Mouse (Mus musculus) small intestine, adult 10 weeks (tissue): ENCODE results near the gene Krtap31-2. TPM values are rescaled to one million over a fixed set of nuclear protein-coding genes. Genes with fewer than 3 reads are reported as not detected.

Source experiments
- polyA plus RNA-seq: library from polyadenylated mRNA; stranded (reverse); fragments of 350-450 nt; fragmentation: Illumina TruSeq; extraction: RNeasy Lipid Tissue Mini Kit (QIAGEN cat#74804); gene quantifications from one replicate; pipeline ENCODE4 v1.2.3, GENCODE M21; 2014; ENCODE audit warnings: low replicate concordance

Gene Krtap31-2
- not detected for polyA plus RNA-seq

GRCm38 (mm10) chr11:99935991-99936390 is at the start of gene Krtap31-2:
TSS of gene Krtap31-2 (plus strand) at chr11:99936291.

DNA sequence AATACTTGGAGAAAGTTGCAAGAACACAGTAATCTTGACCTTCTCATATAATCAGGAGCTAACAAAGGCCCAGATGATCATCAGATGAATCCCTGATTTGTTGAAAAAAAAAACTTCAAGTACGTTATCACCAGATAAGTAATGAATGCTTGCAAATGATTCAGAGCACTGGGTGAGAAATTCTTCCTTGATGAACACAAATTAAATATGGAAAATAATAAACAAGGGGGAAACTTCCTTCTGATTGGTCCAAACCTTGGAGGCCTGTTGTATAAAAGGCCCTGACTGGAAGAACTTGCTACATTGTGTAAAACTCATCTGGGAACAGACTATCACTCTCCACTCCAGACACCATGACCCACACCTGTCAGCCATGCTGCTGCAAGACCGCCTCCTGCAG is 28.5 kb upstream of the Krtap31-2 start, which contains the start of gene Krtap31-1:
Gene Krtap31-1, plus strand, starts transcription at position 301 of the 400 bp plus-strand sequence.

DNA sequence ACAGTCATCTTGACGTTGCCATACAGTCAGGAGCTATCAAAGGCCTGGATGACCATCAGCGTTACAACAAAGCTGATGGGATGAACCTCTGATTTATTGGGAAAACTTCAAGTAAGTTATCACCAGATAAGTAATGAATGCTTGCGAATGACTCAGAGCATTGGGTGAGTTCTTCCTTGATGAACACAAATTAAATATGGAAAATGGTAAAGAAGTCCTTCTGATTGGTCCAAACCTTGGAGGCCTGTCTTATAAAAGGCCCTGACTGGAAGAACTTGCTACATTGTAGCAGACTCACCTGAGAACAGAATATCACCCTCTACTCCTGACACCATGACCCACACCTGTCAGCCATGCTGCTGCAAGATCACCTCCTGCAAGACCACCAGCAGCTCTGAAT is 21.6 kb upstream of the Krtap31-2 start, which contains the start of gene Gm11565:
Gene Gm11565, plus strand, starts transcription at position 301 of the 400 bp plus-strand sequence.

GRCm38 (mm10) chr11:99948175-99948574 is 12.1 kb downstream of the Krtap31-2 start, which contains the start of gene Krtap9-5:
TSS of gene Krtap9-5 (plus strand) at chr11:99948475.

DNA sequence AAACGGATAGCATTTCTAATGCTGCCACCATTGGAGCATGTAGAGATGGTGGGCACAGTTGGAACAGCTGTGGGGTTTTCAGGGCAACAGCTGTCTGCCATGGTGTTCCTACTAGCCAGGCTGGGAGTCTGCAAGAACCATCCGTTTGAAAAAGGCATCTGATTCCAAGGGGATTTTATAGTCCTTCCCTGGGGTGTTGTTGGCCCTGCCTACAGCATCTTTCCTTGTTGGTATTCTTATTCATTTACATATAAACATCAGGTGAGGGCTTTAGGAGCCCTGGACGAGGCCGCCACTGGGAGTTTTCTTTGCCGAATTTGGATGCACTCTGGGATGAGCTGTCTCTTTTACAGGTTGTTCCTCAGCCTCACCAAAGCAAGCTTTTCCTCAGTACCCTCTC is 42.9 kb downstream of the Krtap31-2 start, which contains the start of gene Krtap29-1:
Gene Krtap29-1, minus strand, starts transcription at position 101 of the 400 bp plus-strand sequence.

DNA sequence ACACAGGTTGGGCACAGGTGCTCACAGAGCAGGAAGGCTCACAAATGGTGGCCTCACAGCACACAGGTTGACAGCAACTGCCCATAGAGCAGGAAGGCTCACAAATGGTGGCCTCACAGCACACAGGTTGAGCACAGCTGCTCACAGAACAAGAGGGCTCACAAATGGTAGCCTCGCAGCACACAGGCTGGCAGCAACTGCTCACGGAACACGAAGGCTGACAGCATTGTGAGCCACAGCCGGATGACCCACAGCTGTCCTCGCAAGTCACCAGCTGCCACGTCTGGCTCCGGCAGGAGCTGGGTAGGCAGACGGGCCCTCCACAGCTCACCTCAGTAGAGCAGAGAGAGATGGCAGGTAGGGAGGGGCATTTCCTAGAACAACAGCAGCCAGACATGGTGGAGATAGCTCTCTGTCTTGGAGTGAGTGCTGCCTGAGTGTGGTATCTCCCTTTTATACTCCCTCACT is 50.1 kb downstream of the Krtap31-2 start, which contains the start of gene Krtap16-1:
Gene Krtap16-1, minus strand, starts transcription at position 418 of the 468 bp plus-strand sequence.

Other genes with a start within 250 kb of the Krtap31-2 start
- gene Gm14190, start 245.6 kb upstream of the Krtap31-2 start, polyA plus RNA-seq = not detected
- gene Gm14180, start 202.0 kb upstream of the Krtap31-2 start, polyA plus RNA-seq = not detected
- not detected for gene Gm11595, start 163.4 kb upstream of the Krtap31-2 start, polyA plus RNA-seq
- gene Krtap4-8, start 155.6 kb upstream of the Krtap31-2 start, polyA plus RNA-seq = not detected
- not detected for gene Krtap4-9, start 151.1 kb upstream of the Krtap31-2 start, polyA plus RNA-seq
- not detected for gene Gm11596, start 142.8 kb upstream of the Krtap31-2 start, polyA plus RNA-seq
- gene Gm11569, start 137.4 kb upstream of the Krtap31-2 start, polyA plus RNA-seq = not detected
- not detected for gene Gm11554, start 131.8 kb upstream of the Krtap31-2 start, polyA plus RNA-seq
- not detected for gene Krtap4-13, start 126.4 kb upstream of the Krtap31-2 start, polyA plus RNA-seq
- gene Gm11564, start 120.6 kb upstream of the Krtap31-2 start, polyA plus RNA-seq = not detected
- not detected for gene 2300003K06Rik, start 98.2 kb upstream of the Krtap31-2 start, polyA plus RNA-seq
- gene Krtap4-16, start 84.7 kb upstream of the Krtap31-2 start, polyA plus RNA-seq = not detected
- gene Gm11568, start 78.4 kb upstream of the Krtap31-2 start, polyA plus RNA-seq = not detected
- gene Gm11559, start 71.8 kb upstream of the Krtap31-2 start, polyA plus RNA-seq = not detected
- gene Krtap9-1, start 62.9 kb upstream of the Krtap31-2 start, polyA plus RNA-seq = not detected
- gene Gm11567, start 57.1 kb upstream of the Krtap31-2 start, polyA plus RNA-seq = not detected
- gene Krtap31-1, start 28.4 kb upstream of the Krtap31-2 start, polyA plus RNA-seq = not detected
- gene Gm11565, start 21.5 kb upstream of the Krtap31-2 start, polyA plus RNA-seq = not detected
- not detected for gene Krtap9-5, start 12.2 kb downstream of the Krtap31-2 start, polyA plus RNA-seq
- gene Krtap29-1, start 42.8 kb downstream of the Krtap31-2 start, polyA plus RNA-seq = not detected
- gene Krtap16-1, start 50.3 kb downstream of the Krtap31-2 start, polyA plus RNA-seq = not detected
- not detected for gene Krtap17-1, start 57.7 kb downstream of the Krtap31-2 start, polyA plus RNA-seq
- gene Krt33a, start 79.9 kb downstream of the Krtap31-2 start, polyA plus RNA-seq = not detected
- not detected for gene Krt33b, start 93.6 kb downstream of the Krtap31-2 start, polyA plus RNA-seq
- gene Krt34, start 105.3 kb downstream of the Krtap31-2 start, polyA plus RNA-seq = not detected
- not detected for gene Krt31, start 114.3 kb downstream of the Krtap31-2 start, polyA plus RNA-seq
- not detected for gene Krt32, start 151.9 kb downstream of the Krtap31-2 start, polyA plus RNA-seq
- not detected for gene Krt35, start 159.9 kb downstream of the Krtap31-2 start, polyA plus RNA-seq
- not detected for gene Krt36, start 169.3 kb downstream of the Krtap31-2 start, polyA plus RNA-seq
- not detected for gene Krt13, start 185.3 kb downstream of the Krtap31-2 start, polyA plus RNA-seq
- not detected for gene Krt15, start 199.6 kb downstream of the Krtap31-2 start, polyA plus RNA-seq
- 9.9 TPM for gene Krt19, start 212.4 kb downstream of the Krtap31-2 start, polyA plus RNA-seq